Mouse (Mus musculus) limb, embryonic 12.5 days (tissue): ENCODE results near the gene Olfr714. TPM values are rescaled to one million over a fixed set of nuclear protein-coding genes. Genes with fewer than 3 reads are reported as not detected.
"Not testable (repeated sequence)": the region's sequence is repeated elsewhere in the genome, so short reads cannot be mapped to it uniquely, and the experiment has no call there.

ENCODE experiments used
- ATAC-seq: fragments of 200-750 bp; cut with Nextera tagmentation; 2 replicates; pipeline ENCODE4 v1.8.0; 2017; ENCODE audit warnings: low read depth, moderate TSS enrichment; ENCODE audit not compliant: insufficient number of reproducible peaks, insufficient read depth, low FRiP score, low TSS enrichment
- H3K27ac ChIP-seq: fragments of 300-500 bp; sonication (generic); 2 replicates; pipeline ENCODE4 v1.5.1; 2016; ENCODE audit warnings: mild to moderate bottlenecking, moderate library complexity
- H3K27me3 ChIP-seq: fragments of 300-500 bp; sonication (generic); 2 replicates; pipeline ENCODE4 v1.6.1; 2016; ENCODE audit warnings: mild to moderate bottlenecking, moderate library complexity
- H3K36me3 ChIP-seq: fragments of 300-500 bp; sonication (generic); 2 replicates; pipeline ENCODE4 v1.6.1; 2016; ENCODE audit warnings: mild to moderate bottlenecking, moderate library complexity
- H3K4me1 ChIP-seq: fragments of 300-500 bp; sonication (generic); replicated peaks from 2 replicates; pipeline ENCODE4 v1.6.1; 2016
- H3K4me2 ChIP-seq: fragments of 300-500 bp; sonication (generic); 2 replicates; pipeline ENCODE4 v1.6.1; 2016; ENCODE audit warnings: mild to moderate bottlenecking, moderate library complexity
- H3K4me3 ChIP-seq: fragments of 300-500 bp; sonication (generic); replicated peaks from 2 replicates; pipeline ENCODE4 v1.5.1; 2016; ENCODE audit warnings: mild to moderate bottlenecking
- H3K9ac ChIP-seq: fragments of 300-500 bp; sonication (generic); replicated peaks from 2 replicates; pipeline ENCODE4 v1.6.1; 2016; ENCODE audit warnings: mild to moderate bottlenecking, moderate library complexity
- H3K9me3 ChIP-seq: fragments of 300-500 bp; sonication (generic); 2 replicates; pipeline ENCODE4 v1.6.1; 2016; ENCODE audit warnings: mild to moderate bottlenecking, moderate library complexity
- WGBS: fragments of 180-500 bp; shearing (Covaris S2); methylation state at CpG from one replicate; pipeline ENCODE4 v1.1.7; 2016; 5-methylcytosine and 5-hydroxymethylcytosine counted together
- polyA plus RNA-seq: library from polyadenylated mRNA; unstranded; fragments of >200 nt; fragmentation: Nextera tagmentation; extraction: Ambion mirVana; gene quantifications from 2 replicates; pipeline ENCODE4 v1.2.1, GENCODE M21; 2016

The Olfr714 gene
- not detected in 2 replicates for polyA plus RNA-seq

DNA sequence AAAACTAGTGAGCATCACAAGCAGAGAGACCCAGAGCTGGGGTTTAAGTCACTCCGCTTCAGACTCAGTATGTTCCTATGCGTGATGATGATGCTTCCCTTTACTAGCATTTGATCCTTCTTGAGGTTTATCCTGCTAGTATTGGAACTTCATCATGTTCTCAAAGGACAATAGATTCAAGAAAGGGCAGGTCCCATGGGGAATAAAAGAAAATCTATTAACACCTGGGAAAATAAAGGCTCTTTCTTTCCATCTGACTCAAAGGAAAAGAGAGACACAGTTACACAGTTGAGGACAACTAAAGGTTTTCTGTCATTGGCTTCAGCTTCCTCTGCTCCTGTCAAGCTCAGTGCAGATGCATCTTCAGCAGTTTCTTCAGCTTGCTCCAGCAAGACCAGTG, at the start of gene Olfr714:
Gene Olfr714 (plus strand): TSS at position 301 of the 400 bp plus-strand sequence.
- no peaks in the 10 kb centered on the region for H3K27me3 ChIP-seq
- 85% methylated on average over 2 of the region's 2 CpGs for whole genome bisulfite sequencing
- no peaks in the 10 kb centered on the region for H3K4me1 ChIP-seq
- ATAC-seq, result no peak
- peaks cover 14% of the 10 kb centered on the region; the same call in 1 of the 2 replicates for H3K9me3 ChIP-seq
- H3K36me3 ChIP-seq, result no peaks in the 10 kb centered on the region
- no peak within 1 kb of the TSS for H3K27ac ChIP-seq
- H3K4me3 ChIP-seq, result no peak within 1 kb of the TSS
- H3K4me2 ChIP-seq, result no peak within 1 kb of the TSS
- no peak within 1 kb of the TSS for H3K9ac ChIP-seq

DNA sequence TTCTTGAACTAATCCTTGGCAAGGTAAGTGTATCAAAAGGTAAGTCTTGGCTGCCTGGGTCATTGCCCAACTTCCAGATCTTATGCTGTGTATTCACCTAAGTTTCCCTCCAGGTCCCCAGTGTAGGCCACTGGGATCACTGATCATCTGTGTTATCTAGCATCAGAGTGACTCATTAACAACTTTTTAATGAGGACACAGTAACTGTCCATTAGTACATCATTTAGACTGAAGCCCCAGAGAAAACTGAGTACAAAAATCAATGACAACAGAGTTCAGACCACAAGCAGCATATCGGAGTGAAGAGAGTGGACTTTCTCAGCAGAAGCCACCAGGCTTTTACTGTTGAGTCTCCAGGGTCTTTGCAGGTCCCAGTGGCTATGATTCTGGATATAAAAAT, 39.9 kb upstream of the Olfr714 start, which contains the start of gene Olfr713:
Gene Olfr713 (plus strand): TSS at position 301 of the 400 bp plus-strand sequence.
- Histone ChIP-seq H3K9ac (no peak within 1 kb of the TSS), H3K4me2 (no peak within 1 kb of the TSS), H3K9me3 (no peaks in the 10 kb centered on the region), H3K4me3 (no peak within 1 kb of the TSS), H3K27ac (no peak within 1 kb of the TSS), H3K27me3 (no peaks in the 10 kb centered on the region), H3K36me3 (no peaks in the 10 kb centered on the region), H3K4me1 (no peaks in the 10 kb centered on the region)
- no peak for ATAC-seq
- WGBS, result 92% methylated on average over 1 of the region's 1 CpGs

DNA sequence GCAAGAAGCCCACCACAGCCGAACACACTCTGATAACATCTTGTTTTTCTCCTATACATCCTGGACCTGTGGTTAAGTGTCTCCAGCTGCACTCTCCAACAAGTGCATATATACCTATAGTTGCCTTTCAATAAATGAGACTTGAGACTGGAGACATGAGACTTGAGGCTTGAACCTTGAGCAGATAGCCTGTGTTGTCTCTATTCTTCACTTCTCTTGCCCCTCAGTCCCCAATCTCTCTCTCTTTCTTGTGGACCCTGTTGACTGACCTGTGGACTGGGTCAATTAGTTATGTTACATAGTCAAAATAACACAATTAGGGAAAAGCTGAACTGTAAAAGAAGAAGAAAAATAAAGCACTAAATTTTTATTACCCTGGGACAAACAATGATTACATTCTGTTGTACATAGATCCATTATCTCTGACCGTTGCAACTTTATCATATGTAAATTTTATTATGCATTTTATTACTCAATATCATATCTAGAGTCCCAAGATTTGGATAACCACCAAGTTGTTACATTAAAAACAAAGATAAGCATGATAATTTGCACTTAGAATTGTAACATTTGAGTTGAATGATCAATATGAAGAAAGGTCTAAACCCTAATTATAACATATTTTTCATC, 30.7 kb upstream of the Olfr714 start:
- H3K9me3 ChIP-seq, result no peaks in the 10 kb centered on the region
- no peak overlapping the region for H3K4me2 ChIP-seq
- H3K36me3 ChIP-seq, result no peaks in the 10 kb centered on the region
- H3K27me3 ChIP-seq, result no peaks in the 10 kb centered on the region
- no peak overlapping the region for H3K27ac ChIP-seq
- 72% methylated on average over 2 of the region's 2 CpGs for WGBS
- H3K9ac ChIP-seq, result no peak overlapping the region
- ATAC-seq, result no peak
- no peak overlapping the region for H3K4me3 ChIP-seq
- no peaks in the 10 kb centered on the region for H3K4me1 ChIP-seq

DNA sequence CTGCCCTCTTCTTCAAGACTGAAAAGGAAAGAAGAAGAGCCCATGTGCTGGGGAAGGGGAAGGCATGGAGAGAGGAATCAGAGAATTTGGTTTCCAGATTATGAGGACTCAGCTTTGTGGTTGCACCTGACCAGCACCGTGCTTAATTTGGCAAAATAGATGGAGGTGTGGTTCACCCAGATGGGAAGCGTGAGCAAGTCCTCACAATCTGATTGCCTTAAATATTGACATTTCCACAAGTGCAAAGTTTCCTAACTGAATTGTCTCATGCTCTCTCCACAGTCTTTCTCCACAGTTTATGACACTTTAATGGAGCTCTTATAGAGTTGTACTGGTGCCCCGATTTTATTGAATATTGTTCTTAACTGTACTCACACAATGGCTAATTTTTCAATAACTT, 27.6 kb upstream of the Olfr714 start:
- no peaks in the 10 kb centered on the region for H3K9me3 ChIP-seq
- H3K4me3 ChIP-seq, result no peak overlapping the region
- no peak overlapping the region for H3K27ac ChIP-seq
- no peaks in the 10 kb centered on the region for H3K36me3 ChIP-seq
- WGBS, result 90% methylated on average over 3 of the region's 3 CpGs
- no peak for ATAC-seq
- H3K27me3 ChIP-seq, result no peaks in the 10 kb centered on the region
- H3K9ac ChIP-seq, result no peak overlapping the region
- H3K4me2 ChIP-seq, result no peak overlapping the region
- no peaks in the 10 kb centered on the region for H3K4me1 ChIP-seq

DNA sequence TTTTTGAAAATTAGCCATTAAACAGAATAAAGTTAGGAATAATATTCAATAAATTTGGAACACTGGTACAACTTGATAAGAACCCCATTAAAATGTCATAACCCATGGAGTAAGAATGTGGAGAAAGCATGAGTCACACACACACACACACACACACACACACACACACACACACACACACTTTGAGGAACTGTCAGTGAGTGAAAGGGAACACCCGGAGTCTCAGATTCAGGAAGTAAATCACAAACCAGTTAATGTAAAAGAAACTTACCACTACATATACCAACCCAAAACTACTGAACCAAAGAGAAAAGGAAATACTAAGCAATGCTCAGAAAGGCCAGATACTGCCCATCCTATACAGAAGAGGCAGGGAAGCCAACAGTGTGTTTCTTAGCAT, 26.4 kb upstream of the Olfr714 start:
- Histone ChIP-seq H3K9ac (no peak overlapping the region), H3K4me3 (no peak overlapping the region), H3K9me3 (no peaks in the 10 kb centered on the region), H3K27ac (no peak overlapping the region), H3K36me3 (no peaks in the 10 kb centered on the region), H3K4me1 (no peaks in the 10 kb centered on the region), H3K4me2 (no peak overlapping the region), H3K27me3 (no peaks in the 10 kb centered on the region)
- WGBS, result 88% methylated on average over 1 of the region's 1 CpGs
- no peak for ATAC-seq

DNA sequence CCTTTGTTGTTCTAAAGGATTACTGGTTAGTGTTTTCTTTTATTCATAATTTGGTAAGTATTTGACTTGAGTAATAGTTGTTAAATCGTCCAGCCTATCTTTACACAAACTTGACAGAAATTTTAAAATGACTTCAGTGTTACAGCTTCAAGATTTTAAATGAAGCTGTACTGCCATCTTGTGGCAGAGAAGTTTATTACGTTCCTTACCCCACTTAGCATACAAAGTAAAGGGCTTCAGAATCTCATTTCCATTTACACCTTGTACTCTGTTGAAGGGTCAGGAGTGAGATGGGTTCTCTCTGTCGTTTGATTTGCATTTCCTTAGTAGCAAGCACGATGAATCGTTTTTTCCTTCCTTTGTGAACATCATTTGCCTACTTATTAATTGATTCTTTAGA, 24.9 kb upstream of the Olfr714 start:
- 5% methylated on average over 5 of the region's 5 CpGs for WGBS
- no peak for ATAC-seq

DNA sequence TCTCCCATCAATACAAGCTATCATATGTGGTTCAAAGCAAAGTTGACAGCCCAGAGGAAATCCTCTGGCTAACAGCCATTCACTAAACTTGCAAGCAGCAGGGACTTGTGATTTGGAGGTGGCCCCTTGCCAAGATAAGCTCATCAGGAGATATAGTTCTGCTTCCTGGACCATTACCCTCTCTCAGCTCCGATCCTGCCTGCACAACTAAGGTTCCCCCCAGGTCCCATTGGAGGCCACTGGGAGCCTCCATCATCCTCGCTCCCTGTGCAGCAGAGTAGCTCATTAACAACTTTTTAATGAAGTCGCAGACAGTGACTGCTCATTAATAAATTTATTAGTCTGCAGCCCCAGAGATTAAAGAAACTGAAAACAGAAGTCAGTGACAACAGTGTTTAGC, 23.2 kb upstream of the Olfr714 start:
- no peak overlapping the region for H3K9ac ChIP-seq
- no peak overlapping the region for H3K4me2 ChIP-seq
- H3K4me1 ChIP-seq, result no peaks in the 10 kb centered on the region
- no peak overlapping the region for H3K27ac ChIP-seq
- H3K9me3 ChIP-seq, result no peaks in the 10 kb centered on the region
- H3K27me3 ChIP-seq, result no peaks in the 10 kb centered on the region
- ATAC-seq, result no peak
- H3K4me3 ChIP-seq, result no peak overlapping the region
- no peaks in the 10 kb centered on the region for H3K36me3 ChIP-seq
- WGBS, result 35% methylated on average over 3 of the region's 3 CpGs

More for the DNA sequence above, 24.9 kb upstream of the Olfr714 start:
- no peaks in the 10 kb centered on the region for H3K27me3 ChIP-seq
- H3K4me2 ChIP-seq, result no peak overlapping the region
- no peaks in the 10 kb centered on the region for H3K4me1 ChIP-seq
- H3K27ac ChIP-seq, result no peak overlapping the region
- no peaks in the 10 kb centered on the region for H3K36me3 ChIP-seq
- H3K4me3 ChIP-seq, result no peak overlapping the region
- no peaks in the 10 kb centered on the region for H3K9me3 ChIP-seq
- no peak overlapping the region for H3K9ac ChIP-seq

DNA sequence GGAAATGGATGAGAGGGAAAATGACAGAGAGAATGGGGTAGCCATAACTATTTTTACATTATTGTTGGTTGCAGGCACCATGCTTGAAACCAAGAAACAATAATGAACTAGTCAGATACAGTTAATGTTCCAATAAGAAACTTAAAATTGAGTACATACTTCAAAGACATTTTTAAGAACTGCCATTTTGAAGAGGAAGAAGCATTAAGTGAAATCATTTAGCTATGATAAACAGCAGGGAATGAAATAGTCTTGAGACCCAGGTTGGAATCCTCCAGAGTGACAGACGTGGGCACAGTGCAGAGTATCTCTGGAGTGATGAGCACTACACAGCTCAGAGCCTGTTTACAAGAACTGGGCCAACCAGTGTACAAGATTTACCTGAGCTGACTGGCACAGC, 22.1 kb downstream of the Olfr714 start, which contains the start of gene Olfr17:
Gene Olfr17 (plus strand): TSS at position 301 of the 400 bp plus-strand sequence.
- no peak within 1 kb of the TSS for H3K9ac ChIP-seq
- H3K36me3 ChIP-seq, result no peaks in the 10 kb centered on the region
- WGBS, result 63% methylated on average over 1 of the region's 1 CpGs
- H3K4me3 ChIP-seq, result no peak within 1 kb of the TSS
- H3K9me3 ChIP-seq, result no peaks in the 10 kb centered on the region
- H3K27me3 ChIP-seq, result no peaks in the 10 kb centered on the region
- no peak for ATAC-seq
- no peak within 1 kb of the TSS for H3K4me2 ChIP-seq
- H3K27ac ChIP-seq, result no peak within 1 kb of the TSS
- H3K4me1 ChIP-seq, result no peaks in the 10 kb centered on the region

DNA sequence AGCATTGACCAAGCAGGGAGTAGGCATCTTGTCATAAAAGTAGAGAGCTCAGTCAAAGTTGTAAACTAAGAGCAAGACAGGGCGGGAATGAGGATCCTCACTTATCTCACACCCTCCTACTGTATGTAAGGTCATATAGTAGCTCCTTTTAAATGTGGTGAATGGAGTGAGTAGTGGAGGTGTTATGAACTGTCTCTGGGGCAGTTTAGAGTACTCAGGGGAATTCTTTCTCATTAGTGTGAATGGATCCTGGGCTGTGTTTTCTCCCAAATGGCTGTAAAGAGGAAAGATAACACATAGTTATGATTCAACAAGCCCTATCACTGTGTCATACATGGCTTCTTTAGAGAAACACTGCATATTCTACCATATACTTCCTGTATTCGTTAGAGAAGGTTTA, 39.5 kb downstream of the Olfr714 start, which contains the start of gene Olfr715b:
Gene Olfr715b (minus strand): TSS at position 101 of the 400 bp plus-strand sequence.
- not testable (repeated sequence) for H3K4me1 ChIP-seq, H3K9ac ChIP-seq, H3K4me3 ChIP-seq, H3K27ac ChIP-seq, H3K9me3 ChIP-seq, ATAC-seq, H3K4me2 ChIP-seq, H3K36me3 ChIP-seq, H3K27me3 ChIP-seq
- WGBS, result 71% methylated on average over 2 of the region's 2 CpGs

Other genes with a start within 250 kb of the Olfr714 start
- not detected in 2 replicates for gene Olfr702, start 237.1 kb upstream of the Olfr714 start, polyA plus RNA-seq
- gene Olfr703, start 227.6 kb upstream of the Olfr714 start, polyA plus RNA-seq, result not detected in 2 replicates
- not detected in 2 replicates for gene Olfr704, start 207.8 kb upstream of the Olfr714 start, polyA plus RNA-seq
- not detected in 2 replicates for gene Olfr705, start 194.1 kb upstream of the Olfr714 start, polyA plus RNA-seq
- not detected in 2 replicates for gene Olfr706, start 182.8 kb upstream of the Olfr714 start, polyA plus RNA-seq
- gene Olfr707, start 169.7 kb upstream of the Olfr714 start, polyA plus RNA-seq, result not detected in 2 replicates
- gene Olfr1532-ps1, start 163.0 kb upstream of the Olfr714 start, polyA plus RNA-seq, result not detected in 2 replicates
- gene Olfr709-ps1, start 138.8 kb upstream of the Olfr714 start, polyA plus RNA-seq, result not detected in 2 replicates
- not detected in 2 replicates for gene Olfr710, start 122.7 kb upstream of the Olfr714 start, polyA plus RNA-seq
- gene Olfr6, start 107.0 kb upstream of the Olfr714 start, polyA plus RNA-seq, result not detected in 2 replicates
- gene Olfr711, start 95.5 kb upstream of the Olfr714 start, polyA plus RNA-seq, result not detected in 2 replicates
- not detected in 2 replicates for gene Olfr2, start 64.9 kb upstream of the Olfr714 start, polyA plus RNA-seq
- gene Olfr713, start 39.8 kb upstream of the Olfr714 start, polyA plus RNA-seq, result not detected in 2 replicates
- gene Olfr17, start 22.2 kb downstream of the Olfr714 start, polyA plus RNA-seq, result not detected in 2 replicates
- gene Olfr715b, start 39.4 kb downstream of the Olfr714 start, polyA plus RNA-seq, result not detected in 2 replicates
- not detected in 2 replicates for gene Olfr715, start 60.1 kb downstream of the Olfr714 start, polyA plus RNA-seq
- gene Olfr716, start 67.3 kb downstream of the Olfr714 start, polyA plus RNA-seq, result not detected in 2 replicates
- not detected in 2 replicates for gene Nlrp14, start 96.0 kb downstream of the Olfr714 start, polyA plus RNA-seq
- gene Rbmxl2, start 138.5 kb downstream of the Olfr714 start, polyA plus RNA-seq, result not detected in 2 replicates